Mouse (Mus musculus) adrenal gland, postnatal 36 days (tissue): ENCODE measurements at regions not wholly inside any gene's neighbourhood (a gene's known extent, or its start where the extent isn't known, plus 50 kb on each side); places are given as distances from the start of the nearest gene placed in this dataset.
A peak's percentile ranks its signal among the peaks of the same experiment; 100 is the strongest.

ENCODE experiments used
- DNase-seq, 2 experiments: peaks; one replicate each; pipeline ENCODE4 v3.0.0; 2021; ENCODE audit warnings: mixed read lengths in 1 of 2

GRCm38 (mm10) chr6:100141225-100141624 lies 146.1 kb downstream of the Rybp start:
- no peak for DNase-seq

GRCm38 (mm10) chr6:100140581-100141114 lies 146.6 kb downstream of the Rybp start:
- DNase-seq, result no peak

- DNase-seq, result no peak
Measured at GRCm38 (mm10) chr6:100139809-100140208, 147.5 kb downstream of the Rybp start.

- no peak for DNase-seq
Measured at GRCm38 (mm10) chr6:100138659-100139058, 148.6 kb downstream of the Rybp start.

- DNase-seq, result no peak
Measured at GRCm38 (mm10) chr6:100135177-100135576, 152.1 kb downstream of the Rybp start.

- DNase-seq, result no peak
Measured at GRCm38 (mm10) chr6:100133970-100134369, 153.3 kb downstream of the Rybp start.

- no peak for DNase-seq
Measured at GRCm38 (mm10) chr6:100132916-100133600, 154.2 kb downstream of the Rybp start.

- DNase-seq, result peak; percentile 97 to 98
Measured at GRCm38 (mm10) chr6:100127221-100128143, 159.8 kb downstream of the Rybp start.

GRCm38 (mm10) chr6:100126736-100127135 lies 160.5 kb downstream of the Rybp start:
- DNase-seq, result no peak

GRCm38 (mm10) chr6:100126326-100126725 lies 161.0 kb downstream of the Rybp start:
- DNase-seq, result peak in 1 of 2 experiments; percentile 53

- DNase-seq, result no peak
Measured at GRCm38 (mm10) chr6:100121240-100121639, 166.0 kb downstream of the Rybp start.

GRCm38 (mm10) chr6:100120017-100120944 lies 167.0 kb downstream of the Rybp start:
- DNase-seq, result no peak

- no peak for DNase-seq
Measured at GRCm38 (mm10) chr6:100117084-100117483, 170.2 kb downstream of the Rybp start.

- DNase-seq, result no peak
Measured at GRCm38 (mm10) chr6:100113393-100114137, 173.7 kb downstream of the Rybp start.

- DNase-seq, result peak in 1 of 2 experiments; percentile 26
Measured at GRCm38 (mm10) chr6:100110981-100111660, 176.2 kb downstream of the Rybp start.

GRCm38 (mm10) chr6:100109979-100110378 lies 177.3 kb downstream of the Rybp start:
- DNase-seq, result peak in 1 of 2 experiments; percentile 29

GRCm38 (mm10) chr6:100109351-100109750 lies 177.9 kb downstream of the Rybp start:
- DNase-seq, result no peak

GRCm38 (mm10) chr6:100107508-100107907 lies 179.8 kb downstream of the Rybp start:
- no peak for DNase-seq

- no peak for DNase-seq
Measured at GRCm38 (mm10) chr6:100107066-100107465, 180.2 kb downstream of the Rybp start.

GRCm38 (mm10) chr6:100100565-100101133 lies 186.6 kb downstream of the Rybp start:
- no peak for DNase-seq
